Mouse (Mus musculus) Patski (cell line): ENCODE results near the gene Hist1h2bc. TPM values are rescaled to one million over a fixed set of nuclear protein-coding genes. Genes with fewer than 3 reads are reported as not detected.

Experiments
- ATAC-seq: fragments of 100-300 bp; one replicate; pipeline ENCODE4 v1.8.0; 2021
- CTCF ChIA-PET: fragments of 350-600 bp; sonication (Branson Sonifier 250); formaldehyde crosslinking; loops from one replicate; lab custom pipeline; 2022; ENCODE audit warnings: inconsistent platforms; lab: Charles Lee
- POLR2A ChIA-PET: fragments of 350-600 bp; sonication (Branson Sonifier 250); formaldehyde crosslinking; loops from one replicate; lab custom pipeline; 2022; ENCODE audit warnings: antibody characterized with exemption, inconsistent platforms; lab: Charles Lee
- DNase-seq: peaks from one replicate; pipeline ENCODE4 v3.0.0-alpha.2; 2011; ENCODE audit warnings: low read depth, low spot score
- H3K27me3 ChIP-seq: fragments of 371-371 bp; one replicate; pipeline ENCODE4 v1.5.1; 2021
- CTCF ChIP-seq: fragments of 100-300 bp; IDR thresholded peaks from one replicate; pipeline ENCODE4 v1.5.1; 2021
- in situ Hi-C: fragments of 300-500 bp; cut with MboI; formaldehyde crosslinking; loops from 3 replicates; pipeline ENCODE4 v1.11.1; 2018; ENCODE audit warnings: low pct_unique_long_range_greater_than_20kb, mixed read lengths
- polyA plus RNA-seq: library from polyadenylated mRNA; unstranded; gene quantifications from one replicate; pipeline ENCODE4 v1.2.3, GENCODE M21; 2021

Hist1h2bc gene
- polyA plus RNA-seq, 1 experiment from 2014 or later = 60.2 TPM

DNA sequence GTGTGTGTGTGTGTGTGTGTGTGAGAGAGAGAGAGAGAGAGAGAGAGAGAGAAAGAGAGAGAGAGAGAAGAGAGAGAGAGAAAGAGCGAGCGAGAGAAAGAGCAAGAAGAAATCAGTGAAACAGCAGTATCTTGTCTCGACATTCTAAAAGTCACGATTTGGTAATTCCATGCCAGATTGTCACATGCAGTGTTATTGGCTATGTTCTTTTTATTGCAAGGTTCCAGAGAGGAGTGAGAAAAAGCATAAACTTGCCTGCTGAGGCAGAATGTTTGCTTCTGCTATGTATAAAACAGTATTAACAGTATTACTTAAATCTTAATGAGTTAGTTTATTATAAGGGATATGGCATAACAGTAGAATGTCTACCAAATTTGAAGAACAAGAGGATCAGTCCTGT is 2.0 kb downstream of the Hist1h2bc start:
- ATAC-seq = no peak
- no peak for TF ChIP-seq CTCF
- ChIA-PET CTCF (interaction anchor here (1.0 to 2.3 kb wide), 3 partner anchors 12 to 55 kb away, joined by 3 to 6 read pairs (median 5); partner anchors contain the start of gene Hist1h4c), POLR2A (interaction anchor here (1.1 to 2.3 kb wide), 3 partner anchors 8 to 63 kb away, joined by 3 to 14 read pairs (median 5); partner anchors contain the start of genes Hist1h1e and Hist1h4c)
- H3K27me3 ChIP-seq = no peaks in the 10 kb centered on the region
- no peak for DNase-seq
- in situ Hi-C loops = loop anchor here (10.0 kb wide), 1 partner anchor 51 kb away; no protein-coding TSS in a partner anchor

DNA sequence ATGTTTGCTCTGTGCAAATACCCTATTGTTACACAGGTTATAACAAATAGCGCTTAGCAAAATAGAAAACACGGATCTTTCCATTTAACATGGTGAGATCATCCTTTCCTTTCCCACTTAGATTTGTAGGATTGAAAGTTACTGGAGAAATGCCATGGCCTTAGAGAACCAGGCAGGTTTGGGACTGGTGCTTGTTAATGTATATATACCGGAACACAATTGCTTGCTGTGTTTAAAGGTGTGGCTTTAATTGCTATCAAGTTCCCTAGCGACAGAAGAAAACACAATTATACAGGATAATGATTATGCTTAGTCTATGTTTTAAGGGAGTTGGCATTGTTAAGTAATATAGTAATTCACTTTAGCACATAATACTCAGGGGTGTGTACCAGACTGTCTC is 3.2 kb downstream of the Hist1h2bc start:
- TF ChIP-seq CTCF = no peak
- ATAC-seq (no peak), DNase-seq (no peak)
- in situ Hi-C loops = loop anchor here (10.0 kb wide), 1 partner anchor 52 kb away; no protein-coding TSS in a partner anchor
- CTCF ChIA-PET = interaction anchor here (2.7 kb wide), 1 partner anchor 10 kb away, joined by 11 read pairs; no protein-coding TSS in a partner anchor
- no peaks in the 10 kb centered on the region for H3K27me3 ChIP-seq
- POLR2A ChIA-PET = no interaction called here

DNA sequence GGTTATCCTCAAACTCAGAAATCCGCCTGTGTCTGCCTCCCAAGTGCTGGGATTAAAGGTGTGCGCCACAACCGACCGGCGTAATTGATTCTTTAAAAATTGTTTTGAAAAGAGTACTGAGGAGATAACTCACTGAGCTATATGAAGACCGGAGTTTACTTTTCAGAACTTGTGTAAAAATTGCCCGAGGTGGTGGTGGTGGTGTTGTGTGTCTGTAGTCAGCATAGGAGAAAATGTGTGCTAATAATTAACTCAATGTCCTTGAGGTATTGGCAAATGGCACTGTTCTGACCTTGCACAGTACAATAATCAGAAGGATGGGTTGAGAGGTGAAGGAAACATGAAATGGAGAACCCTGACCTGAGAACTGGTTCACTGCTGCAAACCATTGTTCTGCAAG is 3.9 kb downstream of the Hist1h2bc start:
- CTCF ChIA-PET = interaction anchor here (2.7 kb wide), 1 partner anchor 9 kb away, joined by 11 read pairs; no protein-coding TSS in a partner anchor
- no peaks in the 10 kb centered on the region for H3K27me3 ChIP-seq
- no peak for TF ChIP-seq CTCF
- ATAC-seq (no peak), DNase-seq (no peak)
- in situ Hi-C loops = loop anchor here (10.0 kb wide), 1 partner anchor 53 kb away; no protein-coding TSS in a partner anchor
- POLR2A ChIA-PET = no interaction called here

DNA sequence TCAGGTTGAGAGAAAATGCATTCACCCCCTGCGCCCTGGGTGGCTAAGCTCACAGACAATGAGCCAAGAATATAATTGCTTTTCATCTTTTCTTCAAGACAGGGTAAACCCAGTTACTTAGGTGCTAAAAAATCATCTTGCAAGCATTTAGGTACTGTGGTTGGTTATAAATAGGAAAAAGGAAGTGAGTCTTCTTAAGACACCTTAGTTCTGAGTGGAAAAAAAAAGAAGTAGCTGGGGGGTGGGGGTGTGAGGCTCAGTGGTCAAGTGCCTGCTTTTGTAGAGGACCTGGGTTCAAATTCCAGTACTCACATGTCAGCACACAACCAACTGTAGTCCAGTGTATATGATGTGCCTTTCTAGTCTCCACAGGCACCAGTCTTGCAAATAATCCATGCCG is 5.0 kb downstream of the Hist1h2bc start:
- DNase-seq (no peak), ATAC-seq (no peak)
- H3K27me3 ChIP-seq = no peaks in the 10 kb centered on the region
- POLR2A ChIA-PET = interaction anchor here (1.0 kb wide), 1 partner anchor 8 kb away, joined by 4 read pairs; no protein-coding TSS in a partner anchor
- CTCF ChIA-PET = interaction anchor here (0.8 to 2.7 kb wide), 2 partner anchors 8 to 56 kb away, joined by 3 to 11 read pairs; no protein-coding TSS in a partner anchor
- in situ Hi-C loops = loop anchor here (10.0 kb wide), 1 partner anchor 54 kb away; no protein-coding TSS in a partner anchor
- no peak for TF ChIP-seq CTCF

DNA sequence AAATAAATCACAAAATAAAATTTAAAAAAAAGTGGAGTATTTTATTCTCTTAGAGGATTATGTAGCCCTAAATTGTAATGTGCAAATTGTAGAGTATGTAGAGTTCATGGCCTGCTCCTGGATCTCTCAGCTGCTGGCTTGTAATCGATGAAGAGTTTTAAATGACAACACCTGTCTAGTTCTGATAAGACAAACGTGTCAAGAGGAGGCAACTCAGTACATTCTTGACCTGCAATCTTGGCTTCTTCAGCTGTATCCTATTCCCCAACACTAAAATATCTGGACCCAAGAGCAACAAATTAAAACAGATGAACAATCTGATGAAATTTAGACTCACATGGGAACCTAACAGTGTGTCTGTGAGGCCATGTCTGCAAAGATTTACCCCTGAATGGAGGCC is 5.5 kb downstream of the Hist1h2bc start:
- POLR2A ChIA-PET = interaction anchor here (0.6 kb wide), 2 partner anchors 8 to 41 kb away, joined by 3 read pairs; partner anchors contain the start of gene Hist1h4c
- DNase-seq (no peak), ATAC-seq (no peak)
- TF ChIP-seq CTCF = no peak
- CTCF ChIA-PET = interaction anchor here (2.7 kb wide), 1 partner anchor 8 kb away, joined by 11 read pairs; no protein-coding TSS in a partner anchor
- H3K27me3 ChIP-seq = no peaks in the 10 kb centered on the region
- in situ Hi-C loops = loop anchor here (10.0 kb wide), 1 partner anchor 55 kb away; no protein-coding TSS in a partner anchor

DNA sequence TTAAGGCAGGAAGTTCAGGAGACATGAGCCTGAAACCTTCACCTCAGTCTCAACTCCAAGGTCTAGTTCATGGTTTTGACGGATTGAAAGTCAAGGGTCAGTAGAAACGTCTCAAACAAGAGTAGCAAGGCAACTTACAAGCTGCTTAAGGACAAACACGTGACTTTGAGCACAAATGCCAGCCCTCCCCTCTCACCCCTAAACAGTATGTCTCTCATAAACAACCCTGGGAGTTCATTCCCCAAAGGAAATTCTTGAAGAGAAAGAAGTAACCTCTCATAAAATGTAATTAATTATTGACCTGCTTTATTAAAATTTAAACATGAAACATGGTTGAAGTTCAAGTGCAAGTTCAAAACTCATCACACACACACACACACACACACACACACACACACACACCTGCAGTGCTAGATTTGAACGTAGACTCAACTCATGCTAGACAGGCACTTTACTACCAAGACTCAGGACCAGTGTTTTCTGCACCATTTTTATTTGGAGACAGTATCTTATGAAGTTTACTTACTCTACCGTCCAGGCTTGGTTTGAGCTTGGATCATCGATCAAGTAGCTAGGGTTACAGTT is 9.9 kb downstream of the Hist1h2bc start:
- TF ChIP-seq CTCF = no peak
- POLR2A ChIA-PET = interaction anchor here (1.1 kb wide), 1 partner anchor 9 kb away, joined by 3 read pairs; no protein-coding TSS in a partner anchor
- ATAC-seq (no peak), DNase-seq (no peak)
- CTCF ChIA-PET = interaction anchor here (1.7 kb wide), 1 partner anchor 61 kb away, joined by 4 read pairs; no protein-coding TSS in a partner anchor
- in situ Hi-C loops = loop anchor here (10.0 kb wide), 2 partner anchors 129 to 1659 kb away; partner anchors contain the start of genes Hist1h2ah, Hist1h2bk and Hist1h3e
- no peaks in the 10 kb centered on the region for H3K27me3 ChIP-seq

DNA sequence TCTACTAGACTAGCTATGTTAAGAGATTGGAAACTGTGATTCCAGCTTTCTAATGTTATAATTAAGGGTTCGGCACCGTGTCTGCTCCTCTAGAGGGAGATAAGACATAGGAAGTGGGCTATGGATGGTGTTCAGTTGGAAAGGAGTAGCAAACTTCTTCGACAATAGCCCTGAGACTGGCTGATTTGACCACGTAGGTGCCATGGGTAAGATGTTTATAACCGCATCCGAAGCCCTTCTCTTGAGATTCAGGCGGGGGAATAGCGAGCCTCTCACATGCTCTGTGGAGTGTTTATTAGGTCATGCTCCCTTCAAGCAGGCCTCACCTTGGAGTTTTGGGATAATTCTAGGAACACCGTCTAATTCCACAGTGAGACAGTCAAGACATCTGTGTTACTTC is 11.0 kb downstream of the Hist1h2bc start:
- no peak for TF ChIP-seq CTCF
- POLR2A ChIA-PET = interaction anchor here (1.1 kb wide), 1 partner anchor 10 kb away, joined by 3 read pairs; no protein-coding TSS in a partner anchor
- CTCF ChIA-PET = interaction anchor here (1.7 kb wide), 1 partner anchor 62 kb away, joined by 4 read pairs; no protein-coding TSS in a partner anchor
- ATAC-seq = no peak
- DNase-seq = no peak
- in situ Hi-C loops = loop anchor here (10.0 kb wide), 2 partner anchors 130 to 1660 kb away; partner anchors contain the start of genes Hist1h2ah, Hist1h2bk and Hist1h3e
- H3K27me3 ChIP-seq = no peaks in the 10 kb centered on the region

DNA sequence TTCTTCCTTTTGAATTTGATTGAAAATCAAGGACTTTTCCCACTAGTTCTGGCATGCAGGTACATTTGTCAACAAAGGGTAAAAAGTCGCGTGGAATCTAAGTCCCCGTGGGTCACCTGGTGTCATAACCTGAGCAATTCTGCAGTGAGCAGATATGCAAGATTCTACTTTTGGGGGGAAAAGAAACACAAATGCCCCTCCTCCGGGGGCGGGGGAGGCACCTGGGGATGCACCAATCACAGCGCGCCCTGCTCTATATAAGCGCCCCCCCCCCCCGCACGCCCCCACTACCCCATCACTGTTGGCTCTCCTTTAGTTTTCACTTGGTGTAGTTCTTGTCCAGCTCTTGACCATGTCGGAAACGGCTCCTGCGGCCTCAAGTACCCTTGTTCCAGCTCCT is 11.5 kb downstream of the Hist1h2bc start, which contains the start of gene Hist1h1t:
Gene Hist1h1t (plus strand): TSS at position 301 of the 400 bp plus-strand sequence.
- POLR2A ChIA-PET = no interaction called here
- in situ Hi-C loops = loop anchor here (10.0 kb wide), 2 partner anchors 131 to 1661 kb away; partner anchors contain the start of genes Hist1h2ah, Hist1h2bk and Hist1h3e

DNA sequence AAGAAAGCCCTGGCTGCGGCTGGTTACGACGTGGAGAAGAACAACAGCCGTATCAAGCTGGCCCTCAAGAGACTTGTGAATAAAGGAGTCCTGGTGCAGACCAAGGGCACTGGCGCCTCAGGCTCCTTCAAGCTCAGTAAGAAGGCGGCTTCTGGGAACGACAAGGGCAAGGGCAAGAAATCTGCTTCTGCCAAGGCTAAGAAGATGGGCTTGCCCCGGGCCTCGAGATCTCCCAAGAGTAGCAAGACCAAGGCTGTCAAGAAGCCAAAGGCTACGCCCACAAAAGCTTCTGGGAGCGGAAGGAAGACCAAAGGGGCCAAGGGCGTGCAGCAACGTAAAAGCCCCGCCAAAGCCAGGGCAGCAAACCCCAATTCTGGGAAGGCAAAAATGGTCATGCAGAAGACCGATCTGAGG is 12.1 kb downstream of the Hist1h2bc start:
- TF ChIP-seq CTCF = no peak
- in situ Hi-C loops = loop anchor here (10.0 kb wide), 2 partner anchors 131 to 1661 kb away; partner anchors contain the start of genes Hist1h2ah, Hist1h2bk and Hist1h3e
- ATAC-seq (no peak), DNase-seq (no peak)
- no peaks in the 10 kb centered on the region for H3K27me3 ChIP-seq
- POLR2A ChIA-PET = interaction anchor here (0.7 kb wide), 1 partner anchor 256 kb away, joined by 3 read pairs; no protein-coding TSS in a partner anchor
- CTCF ChIA-PET = interaction anchor here (1.7 to 3.6 kb wide), 3 partner anchors 11 to 66 kb away, joined by 4 to 13 read pairs (median 10); partner anchors contain the start of gene Hist1h2bc

More for the DNA sequence above, 11.5 kb downstream of the Hist1h2bc start, which contains the start of gene Hist1h1t:
- H3K27me3 ChIP-seq = no peaks in the 10 kb centered on the region
- ATAC-seq = no peak
- TF ChIP-seq CTCF = no peak
- no peak for DNase-seq
- CTCF ChIA-PET = interaction anchor here (1.7 to 3.6 kb wide), 3 partner anchors 11 to 65 kb away, joined by 4 to 13 read pairs (median 10); partner anchors contain the start of gene Hist1h2bc
